Mouse (Mus musculus) liver, embryonic 12.5 days (tissue): Measurements from ENCODE around the gene Asna1. TPM values are rescaled to one million over a fixed set of nuclear protein-coding genes. Genes with fewer than 3 reads are reported as not detected.

ENCODE experiments used
- ATAC-seq: fragments of 200-750 bp; cut with Nextera tagmentation; 2 replicates; pipeline ENCODE4 v1.8.0; 2017; ENCODE audit warnings: moderate number of reproducible peaks, mild to moderate bottlenecking, moderate library complexity
- H3K27ac ChIP-seq: fragments of 300-500 bp; sonication (generic); 2 replicates; pipeline ENCODE4 v1.5.1; 2016; ENCODE audit warnings: mild to moderate bottlenecking
- H3K27me3 ChIP-seq: fragments of 300-500 bp; sonication (generic); replicated peaks from 2 replicates; pipeline ENCODE4 v1.6.1; 2016; ENCODE audit warnings: mild to moderate bottlenecking, moderate library complexity
- H3K36me3 ChIP-seq: fragments of 300-500 bp; sonication (generic); 2 replicates; pipeline ENCODE4 v1.6.1; 2016; ENCODE audit warnings: mild to moderate bottlenecking, moderate library complexity
- H3K4me1 ChIP-seq: fragments of 300-500 bp; sonication (generic); 2 replicates; pipeline ENCODE4 v1.6.1; 2016
- H3K4me2 ChIP-seq: fragments of 300-500 bp; sonication (generic); 2 replicates; pipeline ENCODE4 v1.6.1; 2016; ENCODE audit warnings: mild to moderate bottlenecking, moderate library complexity
- H3K4me3 ChIP-seq: fragments of 300-500 bp; sonication (generic); 2 replicates; pipeline ENCODE4 v1.5.1; 2016; ENCODE audit warnings: mild to moderate bottlenecking, moderate library complexity
- H3K9ac ChIP-seq: fragments of 300-500 bp; sonication (generic); 2 replicates; pipeline ENCODE4 v1.6.1; 2016; ENCODE audit warnings: mild to moderate bottlenecking, moderate library complexity
- H3K9me3 ChIP-seq: fragments of 300-500 bp; sonication (generic); replicated peaks from 2 replicates; pipeline ENCODE4 v1.6.1; 2016; ENCODE audit warnings: mild to moderate bottlenecking, moderate library complexity
- WGBS: fragments of 180-500 bp; shearing (Covaris S2); methylation state at CpG from one replicate; pipeline ENCODE4 v1.1.7; 2016; ENCODE audit not compliant: insufficient replicate concordance; 5-methylcytosine and 5-hydroxymethylcytosine counted together
- microRNA-seq: library from miRNA; unstranded; fragments of <30 nt; microRNA quantifications from one replicate; pipeline ENCODE4, GENCODE M21; 2017
- polyA plus RNA-seq: library from polyadenylated mRNA; unstranded; fragments of >200 nt; fragmentation: Nextera tagmentation; extraction: Ambion mirVana; gene quantifications from 2 replicates; pipeline ENCODE4 v1.2.1, GENCODE M21; 2016

Gene Asna1
- polyA plus RNA-seq, 1 experiment from 2014 or later, result 87.3 TPM

- Histone ChIP-seq H3K27ac (peak overlapping the region; percentile 97), H3K4me1 (peaks cover 81% of the 10 kb centered on the region), H3K4me2 (peak overlapping the region; percentile 94), H3K4me3 (peak overlapping the region; percentile 81), H3K9ac (peak overlapping the region; percentile 94), H3K9me3 (no peaks in the 10 kb centered on the region), H3K36me3 (peaks cover 44% of the 10 kb centered on the region), H3K27me3 (no peaks in the 10 kb centered on the region)
- WGBS, result 13% methylated on average over 2 of the region's 2 CpGs
- no peak for ATAC-seq
These were observed 56.4 kb downstream of the Asna1 start for GRCm38 (mm10) chr8:84968650-84969049.

Small RNA genes within 50 kb of the gene (microRNA-seq; reads per million reads assigned to microRNA genes)
- gene Mir7070, result not detected

Other genes starting within 250 kb of the Asna1 start
- 2.8 and 2.9 TPM in 2 replicates for gene Nfix, start 224.9 kb downstream of the Asna1 start, polyA plus RNA-seq
- gene Dand5, start 202.5 kb downstream of the Asna1 start, polyA plus RNA-seq, result 3.4 and 4.3 TPM in 2 replicates
- 69.9 and 71.0 TPM in 2 replicates for gene Gadd45gip1, start 193.8 kb downstream of the Asna1 start, polyA plus RNA-seq
- gene Rad23a, start 184.6 kb downstream of the Asna1 start, polyA plus RNA-seq, result 274 and 281 TPM in 2 replicates
- gene Calr, start 178.3 kb downstream of the Asna1 start, polyA plus RNA-seq, result 590 and 610 TPM in 2 replicates
- 96.3 and 98.6 TPM in 2 replicates for gene Farsa, start 168.3 kb downstream of the Asna1 start, polyA plus RNA-seq
- 110 TPM in 2 replicates for gene Syce2, start 153.2 kb downstream of the Asna1 start, polyA plus RNA-seq
- 41.1 and 44.3 TPM in 2 replicates for gene Gcdh, start 131.4 kb downstream of the Asna1 start, polyA plus RNA-seq
- 517 and 552 TPM in 2 replicates for gene Klf1, start 123.4 kb downstream of the Asna1 start, polyA plus RNA-seq
- 10.8 and 11.4 TPM in 2 replicates for gene Dnase2a, start 116.7 kb downstream of the Asna1 start, polyA plus RNA-seq
- 0.18 TPM in 2 replicates for gene Mast1, start 87.9 kb downstream of the Asna1 start, polyA plus RNA-seq
- 0.39 and 0.60 TPM in 2 replicates for gene Rtbdn, start 78.3 kb downstream of the Asna1 start, polyA plus RNA-seq
- 1.1 TPM in 1 of 2 replicates, not detected in the other for gene Gm49661, start 55.8 kb downstream of the Asna1 start, polyA plus RNA-seq
- gene Prdx2, start 55.7 kb downstream of the Asna1 start, polyA plus RNA-seq, result 1,859 and 1,895 TPM in 2 replicates
- 149 and 150 TPM in 2 replicates for gene Rnaseh2a, start 55.5 kb downstream of the Asna1 start, polyA plus RNA-seq
- gene Junb, start 46.6 kb downstream of the Asna1 start, polyA plus RNA-seq, result 18.0 and 18.3 TPM in 2 replicates
- gene Hook2, start 34.7 kb downstream of the Asna1 start, polyA plus RNA-seq, result 10.8 and 10.9 TPM in 2 replicates
- not detected in 2 replicates for gene Best2, start 10.8 kb downstream of the Asna1 start, polyA plus RNA-seq
- 133 and 139 TPM in 2 replicates for gene Trir, start 1.5 kb upstream of the Asna1 start, polyA plus RNA-seq
- gene Tnpo2, start 11.6 kb upstream of the Asna1 start, polyA plus RNA-seq, result 31.1 and 32.3 TPM in 2 replicates
- 8.5 and 9.5 TPM in 2 replicates for gene Fbxw9, start 34.8 kb upstream of the Asna1 start, polyA plus RNA-seq
- gene Gm5741, start 42.7 kb upstream of the Asna1 start, polyA plus RNA-seq, result 0.80 TPM in 1 of 2 replicates, not detected in the other
- 51.6 and 52.3 TPM in 2 replicates for gene Dhps, start 46.5 kb upstream of the Asna1 start, polyA plus RNA-seq
- gene Wdr83os, start 55.5 kb upstream of the Asna1 start, polyA plus RNA-seq, result 80.1 and 87.7 TPM in 2 replicates
- 30.8 and 33.1 TPM in 2 replicates for gene Wdr83, start 56.0 kb upstream of the Asna1 start, polyA plus RNA-seq
- 23.5 and 26.7 TPM in 2 replicates for gene Man2b1, start 58.0 kb upstream of the Asna1 start, polyA plus RNA-seq
- gene Zfp791, start 97.8 kb upstream of the Asna1 start, polyA plus RNA-seq, result 0.35 and 0.66 TPM in 2 replicates
- gene Cks1brt, start 126.6 kb upstream of the Asna1 start, polyA plus RNA-seq, result not detected in 2 replicates
- not detected in 2 replicates for gene Olfr371, start 200.7 kb upstream of the Asna1 start, polyA plus RNA-seq